Mouse (Mus musculus) limb, embryonic 11.5 days (tissue): Measurements from ENCODE around the gene Phtf2. TPM values are rescaled to one million over a fixed set of nuclear protein-coding genes. Genes with fewer than 3 reads are reported as not detected.
A peak's percentile ranks its signal among the peaks of the same experiment; 100 is the strongest.

Experiments used
- ATAC-seq: fragments of 200-750 bp; cut with Nextera tagmentation; 2 replicates; pipeline ENCODE4 v1.8.0; 2017; ENCODE audit warnings: low read depth; ENCODE audit not compliant: insufficient number of reproducible peaks, low FRiP score, low TSS enrichment
- DNase-seq: peaks from one replicate; pipeline ENCODE4 v3.0.0-alpha.2; 2015; ENCODE audit warnings: low spot score
- H3K27ac ChIP-seq: fragments of 300-500 bp; sonication (generic); replicated peaks from 2 replicates; pipeline ENCODE4 v1.5.1; 2014; ENCODE audit warnings: low read depth, mild to moderate bottlenecking, low read length
- H3K27me3 ChIP-seq: fragments of 300-500 bp; sonication (generic); 2 replicates; pipeline ENCODE4 v1.6.1; 2014; ENCODE audit warnings: mild to moderate bottlenecking, low read length, mixed read lengths; ENCODE audit not compliant: control insufficient read depth, insufficient read depth
- H3K36me3 ChIP-seq: fragments of 300-500 bp; sonication (generic); 2 replicates; pipeline ENCODE4 v1.6.1; 2014; ENCODE audit warnings: mild to moderate bottlenecking, low read length, moderate library complexity, mixed read lengths; ENCODE audit not compliant: control insufficient read depth, insufficient read depth
- H3K4me1 ChIP-seq: fragments of 300-500 bp; sonication (generic); 2 replicates; pipeline ENCODE4 v1.6.1; 2014; ENCODE audit warnings: low read length, mixed read lengths; ENCODE audit not compliant: control insufficient read depth, insufficient read depth
- H3K4me2 ChIP-seq: fragments of 300-500 bp; sonication (generic); 2 replicates; pipeline ENCODE4 v1.6.1; 2014; ENCODE audit warnings: low read depth, mild to moderate bottlenecking, moderate library complexity; ENCODE audit not compliant: severe bottlenecking
- H3K4me3 ChIP-seq: fragments of 300-500 bp; sonication (generic); 2 replicates; pipeline ENCODE4 v1.5.1; 2014; ENCODE audit warnings: low read depth, low read length
- H3K9ac ChIP-seq: fragments of 300-500 bp; sonication (generic); 2 replicates; pipeline ENCODE4 v1.6.1; 2014; ENCODE audit warnings: mild to moderate bottlenecking, low read length
- H3K9me3 ChIP-seq: fragments of 300-500 bp; sonication (generic); 2 replicates; pipeline ENCODE4 v1.6.1; 2016; ENCODE audit warnings: low read length; ENCODE audit not compliant: control insufficient read depth
- WGBS: fragments of 180-500 bp; shearing (Covaris S2); extraction: QIAGEN DNeasy Blood & Tissue Kit; methylation state at CpG from one replicate; pipeline ENCODE4 v1.1.7; 2014; 5-methylcytosine and 5-hydroxymethylcytosine counted together
- polyA plus RNA-seq: library from polyadenylated mRNA; unstranded; fragments of >200 nt; fragmentation: Nextera tagmentation; extraction: Ambion mirVana; gene quantifications from 2 replicates; pipeline ENCODE4 v1.2.1, GENCODE M21; 2014

Phtf2 gene
- polyA plus RNA-seq, 1 experiment from 2014 or later = 17.7 TPM

- no peak overlapping the region for H3K9ac ChIP-seq
- no peaks in the 10 kb centered on the region; the same call in 1 of the 2 replicates for H3K36me3 ChIP-seq
- H3K4me1 ChIP-seq = no peaks in the 10 kb centered on the region
- 75% methylated on average over 11 of the region's 11 CpGs for WGBS
- no peak overlapping the region for H3K27ac ChIP-seq
- ATAC-seq (no peak), DNase-seq (peak; percentile 66)
- no peak overlapping the region for H3K4me2 ChIP-seq
- H3K27me3 ChIP-seq = no peaks in the 10 kb centered on the region
- no peaks in the 10 kb centered on the region for H3K9me3 ChIP-seq
- no peak overlapping the region for H3K4me3 ChIP-seq
Observed at GRCm38 (mm10) chr5:20913372-20914275, 31.7 kb upstream of the Phtf2 start.

GRCm38 (mm10) chr5:20911741-20912140, 29.8 kb upstream of the Phtf2 start:
- Histone ChIP-seq H3K4me1 (no peaks in the 10 kb centered on the region), H3K9ac (no peak overlapping the region), H3K36me3 (no peaks in the 10 kb centered on the region; the same call in 1 of the 2 replicates), H3K27me3 (no peaks in the 10 kb centered on the region), H3K9me3 (no peaks in the 10 kb centered on the region), H3K27ac (no peak overlapping the region), H3K4me3 (no peak overlapping the region), H3K4me2 (no peak overlapping the region)
- ATAC-seq (no peak), DNase-seq (no peak)
- WGBS = 77% methylated on average over 2 of the region's 2 CpGs

GRCm38 (mm10) chr5:20906191-20906590, 24.3 kb upstream of the Phtf2 start:
- no peak for ATAC-seq
- Histone ChIP-seq H3K4me2 (no peak overlapping the region), H3K27ac (no peak overlapping the region), H3K9me3 (no peaks in the 10 kb centered on the region), H3K4me3 (no peak overlapping the region), H3K27me3 (no peaks in the 10 kb centered on the region), H3K36me3 (0 out of 2 replicates have a peak, but pooled peaks cover 10% of the 10 kb centered on the region), H3K4me1 (no peaks in the 10 kb centered on the region), H3K9ac (no peak overlapping the region)
- no peak for DNase-seq
- 93% methylated on average over 7 of the region's 7 CpGs for WGBS

- Histone ChIP-seq H3K4me2 (no peak overlapping the region), H3K27ac (no peak overlapping the region), H3K4me1 (no peaks in the 10 kb centered on the region), H3K4me3 (no peak overlapping the region), H3K36me3 (0 out of 2 replicates have a peak, but pooled peaks cover 10% of the 10 kb centered on the region), H3K9ac (no peak overlapping the region), H3K27me3 (no peaks in the 10 kb centered on the region), H3K9me3 (no peaks in the 10 kb centered on the region)
- WGBS = 72% methylated on average over 2 of the region's 2 CpGs
- ATAC-seq = no peak
- DNase-seq = no peak
Observed at GRCm38 (mm10) chr5:20905437-20905836, 23.5 kb upstream of the Phtf2 start.

DNA sequence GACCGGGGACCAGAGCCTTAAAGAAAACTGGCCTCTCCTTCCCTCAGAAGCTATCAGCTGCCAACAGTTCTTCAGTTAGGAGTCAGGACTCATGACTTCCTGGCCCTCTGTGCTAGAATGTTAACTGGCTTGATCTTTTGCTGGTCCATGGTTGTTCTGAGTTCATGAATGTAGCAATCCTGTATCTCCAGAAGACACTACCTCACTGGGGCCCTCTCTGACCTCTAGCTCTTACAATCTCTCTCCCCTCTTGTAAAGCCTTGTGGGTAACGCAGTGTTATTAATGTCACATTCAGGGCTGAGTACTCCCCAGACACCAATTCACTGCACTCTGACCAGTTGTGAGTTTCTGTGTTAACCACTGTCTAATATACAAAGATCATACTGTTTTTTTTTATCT, 22.7 kb upstream of the Phtf2 start:
- ATAC-seq (no peak), DNase-seq (no peak)
- whole genome bisulfite sequencing = 92% methylated on average over 2 of the region's 2 CpGs
- Histone ChIP-seq H3K4me1 (no peaks in the 10 kb centered on the region), H3K4me2 (no peak overlapping the region), H3K9ac (no peak overlapping the region), H3K27ac (no peak overlapping the region), H3K9me3 (no peaks in the 10 kb centered on the region), H3K36me3 (0 out of 2 replicates have a peak, but pooled peaks cover 10% of the 10 kb centered on the region), H3K4me3 (no peak overlapping the region), H3K27me3 (no peaks in the 10 kb centered on the region)

- H3K4me2 ChIP-seq = no peak overlapping the region
- 98% methylated on average over 2 of the region's 2 CpGs for WGBS
Observed at GRCm38 (mm10) chr5:20897446-20898167, 15.7 kb upstream of the Phtf2 start.

GRCm38 (mm10) chr5:20884036-20884620, 2.2 kb upstream of the Phtf2 start:
- Histone ChIP-seq H3K4me2 (no peak overlapping the region; the same call in 1 of the 2 replicates), H3K36me3 (peaks cover 2% of the 10 kb centered on the region; the same call in 1 of the 2 replicates), H3K4me1 (no peaks in the 10 kb centered on the region), H3K9ac (no peak overlapping the region), H3K9me3 (no peaks in the 10 kb centered on the region), H3K27me3 (no peaks in the 10 kb centered on the region), H3K27ac (no peak overlapping the region), H3K4me3 (no peak overlapping the region)
- ATAC-seq (no peak), DNase-seq (no peak)
- 76% methylated on average over 4 of the region's 4 CpGs for WGBS

More at GRCm38 (mm10) chr5:20897446-20898167, 15.7 kb upstream of the Phtf2 start:
- ATAC-seq (no peak), DNase-seq (no peak)
- no peak overlapping the region for H3K9ac ChIP-seq
- H3K27ac ChIP-seq = no peak overlapping the region
- H3K4me3 ChIP-seq = no peak overlapping the region
- H3K36me3 ChIP-seq = 0 out of 2 replicates have a peak, but pooled peaks cover 12% of the 10 kb centered on the region
- H3K4me1 ChIP-seq = no peaks in the 10 kb centered on the region
- H3K9me3 ChIP-seq = no peaks in the 10 kb centered on the region
- no peaks in the 10 kb centered on the region for H3K27me3 ChIP-seq
